Mouse (Mus musculus) olfactory bulb, adult 2 months (tissue): Measurements from ENCODE around the gene Zfr. TPM values are rescaled to one million over a fixed set of nuclear protein-coding genes. Genes with fewer than 3 reads are reported as not detected.

Experiments used
- H3K27ac ChIP-seq: fragments of 200-500 bp; 2 replicates; pipeline ENCODE4 v1.5.1; 2012; ENCODE audit warnings: low read depth, low read length; ENCODE audit not compliant: insufficient read depth
- H3K4me1 ChIP-seq: fragments of 200-500 bp; 2 replicates; pipeline ENCODE4 v1.6.1; 2012; ENCODE audit warnings: low read length; ENCODE audit not compliant: control insufficient read depth, insufficient read depth
- H3K4me3 ChIP-seq: fragments of 200-500 bp; 2 replicates; pipeline ENCODE4 v1.5.1; 2012; ENCODE audit warnings: mild to moderate bottlenecking, low read depth, low read length, moderate library complexity; ENCODE audit not compliant: insufficient read depth
- CTCF ChIP-seq: fragments of 200-500 bp; IDR thresholded peaks from 2 replicates; pipeline ENCODE4 v1.5.1; 2012; ENCODE audit warnings: low read depth, mild to moderate bottlenecking, low read length, moderate library complexity; ENCODE audit not compliant: insufficient read depth
- POLR2A ChIP-seq: fragments of 200-500 bp; IDR thresholded peaks from 2 replicates; pipeline ENCODE4 v1.6.1; 2012; ENCODE audit warnings: mild to moderate bottlenecking, low read depth, low read length, moderate library complexity; ENCODE audit not compliant: insufficient read depth
- WGBS: fragments of 180-500 bp; shearing (Covaris S2); methylation state at CpG from one replicate; pipeline ENCODE4 v1.1.7; 2018; 5-methylcytosine and 5-hydroxymethylcytosine counted together
- polyA plus RNA-seq: library from polyadenylated mRNA; stranded (reverse); fragments of >200 nt; gene quantifications from 2 replicates; pipeline ENCODE4 v1.2.4, GENCODE M21; 2012; ENCODE audit warnings: low replicate concordance; ENCODE audit not compliant: missing spikeins, insufficient read depth, insufficient read length

Zfr gene
- polyA plus RNA-seq, 1 experiment: 546 TPM

DNA sequence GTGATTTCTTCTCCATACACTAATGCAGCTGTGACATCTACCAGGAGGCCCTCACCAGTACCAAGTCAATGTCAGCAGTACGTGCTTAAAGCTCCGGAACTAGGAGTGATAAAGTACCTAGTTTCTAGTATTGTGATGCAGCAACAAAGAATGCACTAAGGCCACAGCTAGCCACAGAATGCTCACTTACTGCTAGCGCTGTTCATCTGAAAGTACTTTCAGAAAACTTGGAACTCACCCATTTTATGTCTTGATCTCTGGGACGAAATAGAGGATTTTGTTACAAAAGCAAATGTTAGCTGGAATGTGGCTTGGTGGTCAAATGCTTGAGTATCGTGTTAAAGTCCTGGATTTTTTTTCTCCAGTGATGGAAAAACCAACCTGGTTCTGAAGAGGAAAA, 30.0 kb upstream of the Zfr start:
- 84% methylated on average over 5 of the region's 5 CpGs for WGBS
- H3K4me3 ChIP-seq: no peak overlapping the region
- TF ChIP-seq CTCF (no peak), POLR2A (no peak)
- H3K27ac ChIP-seq: no peak overlapping the region
- peaks cover 4% of the 10 kb centered on the region for H3K4me1 ChIP-seq

DNA sequence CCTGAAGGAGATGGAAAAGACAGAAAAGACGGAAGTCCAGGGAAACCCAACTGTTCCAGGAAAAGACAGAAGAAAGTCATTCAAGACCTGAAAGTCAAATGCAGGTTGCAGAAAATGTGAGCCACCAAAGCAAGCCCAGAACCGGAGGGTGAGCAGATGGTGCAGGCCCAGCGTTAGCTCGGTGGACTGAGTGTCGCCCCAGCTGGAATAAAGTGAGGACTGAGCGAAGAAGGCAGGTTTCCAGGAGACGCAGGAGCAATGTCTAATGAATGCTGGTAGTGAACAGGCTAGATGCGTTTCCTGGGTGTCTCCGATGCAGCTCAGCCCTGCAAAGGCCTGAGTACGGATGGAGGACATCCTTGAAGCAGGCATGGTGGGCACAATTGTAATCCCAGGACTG, 29.5 kb upstream of the Zfr start:
- WGBS: 81% methylated on average over 10 of the region's 10 CpGs
- no peak for TF ChIP-seq POLR2A
- TF ChIP-seq CTCF: no peak
- H3K4me3 ChIP-seq: no peak overlapping the region
- H3K4me1 ChIP-seq: peaks cover 6% of the 10 kb centered on the region
- no peak overlapping the region for H3K27ac ChIP-seq

DNA sequence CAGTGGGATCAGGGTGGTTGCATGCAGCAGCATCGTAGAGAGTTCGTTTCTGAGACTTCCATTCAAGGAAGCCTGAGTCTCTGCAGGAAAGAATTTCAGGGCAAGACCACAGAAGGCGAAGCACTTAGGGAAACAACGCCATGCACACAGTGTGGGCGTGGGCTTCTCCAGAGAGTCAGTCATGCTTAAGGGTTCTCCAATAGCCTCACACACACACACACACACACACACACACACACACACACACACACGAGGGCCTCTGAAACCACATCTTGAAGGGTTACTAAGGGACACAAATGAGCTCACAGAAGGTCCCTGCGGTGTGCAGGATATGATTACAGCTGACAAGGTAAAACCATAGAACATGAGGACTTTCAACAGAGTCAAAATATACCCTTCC, 27.5 kb upstream of the Zfr start:
- TF ChIP-seq CTCF (no peak), POLR2A (no peak)
- H3K4me3 ChIP-seq: no peak overlapping the region
- peaks cover 7% of the 10 kb centered on the region for H3K4me1 ChIP-seq
- no peak overlapping the region for H3K27ac ChIP-seq
- WGBS: 65% methylated on average over 7 of the region's 7 CpGs

DNA sequence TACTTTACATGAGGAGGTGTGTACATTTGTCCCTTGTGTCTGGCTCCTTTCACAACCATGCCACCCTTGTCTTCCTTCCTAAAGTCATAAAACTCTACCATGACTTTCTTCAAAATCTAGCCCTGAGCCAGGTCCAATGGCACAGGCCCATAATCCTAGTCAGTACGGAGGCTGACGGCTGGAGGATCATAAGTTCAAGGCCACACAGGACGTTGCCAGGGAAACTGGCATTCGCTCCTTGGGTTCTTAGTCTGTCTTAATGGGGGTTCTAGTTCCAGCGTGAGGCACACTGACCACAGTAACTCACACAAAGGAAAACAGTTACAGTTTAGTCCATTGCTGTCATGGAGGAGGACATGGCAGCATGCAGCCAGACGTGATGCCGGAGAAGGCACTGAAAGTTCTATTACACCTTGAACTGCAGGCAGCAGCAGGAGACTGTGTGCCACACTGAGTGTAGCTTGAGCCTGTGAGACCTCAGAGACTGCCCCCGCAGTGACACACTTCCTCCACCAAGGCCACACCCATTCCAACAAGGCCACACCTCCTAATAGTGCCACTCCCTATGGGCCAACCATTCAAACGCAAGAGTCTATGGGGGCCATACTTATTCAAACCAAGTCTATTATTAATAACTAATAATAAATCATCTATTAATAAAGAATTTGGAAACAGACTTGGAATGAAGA, 26.5 kb upstream of the Zfr start:
- WGBS: 89% methylated on average over 9 of the region's 9 CpGs
- no peak overlapping the region for H3K4me3 ChIP-seq
- no peak for TF ChIP-seq CTCF
- peaks cover 7% of the 10 kb centered on the region for H3K4me1 ChIP-seq
- H3K27ac ChIP-seq: no peak overlapping the region

DNA sequence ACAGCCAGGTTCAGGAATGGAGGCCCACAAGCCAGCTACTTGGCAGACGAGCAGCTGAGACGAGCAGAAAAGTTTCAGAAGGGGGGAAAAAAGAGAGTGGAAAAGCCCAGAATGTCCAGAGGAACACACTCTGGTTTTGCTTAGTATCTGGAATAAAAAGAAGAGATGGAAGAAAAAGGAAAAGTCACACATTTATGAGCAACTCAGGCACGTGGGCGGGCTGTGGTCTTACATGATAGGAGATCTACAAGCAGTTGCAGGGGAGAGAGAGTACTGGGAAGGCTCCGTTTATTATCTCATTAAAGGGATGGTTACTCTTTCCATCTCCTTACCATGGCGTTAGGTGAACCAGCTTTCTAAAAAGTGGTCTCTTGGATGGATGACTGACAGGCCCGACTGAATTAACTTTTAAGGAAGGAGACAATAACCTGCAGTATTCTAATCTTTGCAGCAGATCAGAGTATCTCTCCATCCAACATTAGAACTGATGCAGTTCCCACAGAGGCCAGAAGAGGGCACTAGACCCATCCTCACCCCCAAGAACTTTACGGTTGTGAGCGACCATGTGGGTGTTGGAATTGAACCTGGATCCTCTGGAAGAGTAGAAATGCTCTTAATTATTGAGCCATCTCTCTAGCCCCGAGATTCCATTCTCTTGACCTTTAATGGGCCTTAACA, 25.7 kb upstream of the Zfr start:
- Histone ChIP-seq H3K27ac (no peak overlapping the region), H3K4me1 (peaks cover 7% of the 10 kb centered on the region), H3K4me3 (no peak overlapping the region)
- WGBS: 65% methylated on average over 10 of the region's 10 CpGs
- TF ChIP-seq CTCF (peak; percentile 32; the same call in 1 of the 2 replicates), POLR2A (no peak)

DNA sequence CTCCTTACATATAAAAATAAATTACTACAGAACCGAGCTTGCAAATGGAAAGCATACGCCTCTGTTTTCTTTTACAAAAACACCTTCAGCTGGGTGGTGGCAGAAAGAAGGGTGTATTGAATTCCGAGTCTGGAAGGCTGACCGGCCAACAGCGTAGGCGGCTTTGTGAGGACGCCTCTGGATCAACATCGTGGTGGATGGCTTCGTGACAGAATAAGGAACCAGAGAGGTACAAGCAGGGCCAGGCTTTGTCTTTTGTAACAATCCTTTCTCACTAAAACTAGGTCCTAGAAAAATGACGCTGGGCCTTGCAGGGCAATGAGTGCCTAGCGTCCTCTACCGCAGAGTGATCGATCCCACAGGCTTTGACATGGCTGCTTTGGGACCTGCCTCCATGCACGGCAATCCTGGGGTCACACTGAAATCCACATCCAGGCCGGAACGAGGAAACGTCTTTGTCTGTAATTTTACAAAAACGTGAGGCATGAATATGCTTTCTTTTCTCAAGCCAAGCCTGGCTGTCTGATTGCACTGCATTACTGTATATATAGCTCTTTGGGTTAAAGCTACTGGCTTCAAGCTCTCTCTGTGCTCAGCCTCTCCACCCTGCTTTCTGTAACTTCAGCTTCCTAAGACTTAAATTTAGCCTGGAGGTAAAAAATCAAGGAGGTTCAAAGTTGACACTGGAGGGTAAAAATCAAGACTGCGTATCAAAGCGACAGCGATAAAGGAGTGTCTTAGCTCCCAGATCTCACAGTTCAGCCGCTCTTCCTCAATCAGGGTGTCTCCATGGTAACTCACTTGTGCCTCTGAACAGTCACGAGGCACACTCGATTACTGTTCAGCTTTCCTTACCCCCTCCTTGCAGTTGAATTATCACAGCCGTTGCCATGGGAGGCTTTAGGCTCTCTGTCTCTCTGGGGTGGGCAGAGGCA, 24.3 kb upstream of the Zfr start:
- 44% methylated on average over 25 of the region's 25 CpGs for WGBS
- Histone ChIP-seq H3K27ac (peak overlapping the region; percentile 92), H3K4me1 (peaks cover 7% of the 10 kb centered on the region), H3K4me3 (no peak overlapping the region)
- TF ChIP-seq CTCF: no peak
- no peak for TF ChIP-seq POLR2A

DNA sequence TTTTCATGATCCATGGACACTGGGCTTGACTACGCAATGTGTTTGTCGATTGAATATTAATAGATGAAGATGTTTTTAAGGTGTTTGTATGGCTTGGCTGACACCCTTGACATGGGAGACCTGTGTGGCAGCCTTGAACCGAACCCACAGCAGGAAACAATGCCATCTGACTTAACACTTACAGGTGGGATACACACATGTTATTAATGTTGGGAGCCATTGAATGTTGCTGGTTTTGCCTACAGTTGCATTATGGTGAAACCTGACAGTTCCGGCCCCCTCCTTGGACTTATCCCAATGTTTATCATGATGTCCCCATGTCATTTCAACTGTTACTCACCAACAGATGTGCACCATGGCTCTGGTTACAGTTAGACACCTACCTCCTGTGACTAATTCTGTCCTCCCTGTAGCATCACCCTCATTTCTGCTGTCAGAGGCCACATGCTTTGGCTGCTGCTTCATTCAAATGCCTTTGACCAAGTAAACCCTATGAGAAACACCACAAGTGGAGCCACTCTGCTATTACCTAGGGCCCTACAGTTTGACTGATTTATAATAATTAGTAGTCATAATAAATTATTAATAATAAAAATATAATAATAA, 23.6 kb upstream of the Zfr start:
- peaks cover 7% of the 10 kb centered on the region for H3K4me1 ChIP-seq
- H3K27ac ChIP-seq: peak overlapping the region; percentile 92
- H3K4me3 ChIP-seq: no peak overlapping the region
- WGBS: 46% methylated on average over 4 of the region's 4 CpGs
- TF ChIP-seq POLR2A (no peak), CTCF (no peak)

DNA sequence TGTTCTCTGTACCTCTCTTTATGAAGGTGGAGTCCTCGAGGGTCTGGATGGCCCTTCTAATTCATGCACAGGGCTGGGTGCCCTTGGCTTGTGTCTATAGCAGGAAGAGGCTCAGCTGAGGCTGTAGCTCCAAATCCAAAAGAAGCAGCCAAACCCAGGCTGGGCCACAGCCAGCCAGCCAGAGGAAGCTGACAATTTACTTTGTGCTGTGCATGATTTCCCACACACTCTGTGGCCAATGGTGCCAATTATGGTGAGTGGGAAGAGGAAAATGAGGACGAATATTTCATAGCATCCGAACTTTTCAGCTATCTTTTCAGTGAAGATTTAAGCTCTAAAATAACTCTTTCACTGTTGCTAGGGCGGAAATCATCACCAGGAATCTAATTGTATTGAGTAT, 21.2 kb upstream of the Zfr start:
- 0 out of 2 replicates have a peak overlapping the region, but pooled peaks have one; percentile 2 for H3K27ac ChIP-seq
- peaks cover 7% of the 10 kb centered on the region for H3K4me1 ChIP-seq
- no peak overlapping the region for H3K4me3 ChIP-seq
- TF ChIP-seq CTCF (no peak), POLR2A (no peak)
- 38% methylated on average over 4 of the region's 4 CpGs for WGBS

DNA sequence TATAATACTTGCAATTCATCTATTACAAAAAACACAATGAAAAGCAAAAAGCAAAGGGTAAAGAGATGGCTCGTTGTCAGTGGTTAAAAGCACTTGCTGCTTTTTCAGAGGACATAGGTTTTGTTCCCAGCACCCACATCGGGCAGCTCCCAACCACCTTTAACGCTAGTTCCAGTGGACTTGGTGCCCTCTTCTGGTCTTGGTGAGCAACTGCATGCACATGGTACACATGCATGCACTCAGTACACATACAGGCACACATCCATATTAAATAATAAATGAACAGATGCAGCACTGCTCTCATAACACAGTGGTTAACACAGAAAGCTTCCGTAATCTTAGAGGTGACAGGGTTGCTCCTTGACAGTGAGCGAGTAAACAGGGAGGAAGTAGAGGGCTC, 20.3 kb upstream of the Zfr start:
- Histone ChIP-seq H3K4me1 (peaks cover 7% of the 10 kb centered on the region), H3K4me3 (no peak overlapping the region), H3K27ac (no peak overlapping the region)
- no peak for TF ChIP-seq CTCF
- TF ChIP-seq POLR2A: no peak
- WGBS: 92% methylated on average over 5 of the region's 5 CpGs
